Mouse (Mus musculus): Measurements from ENCODE around the gene Kif3b. TPM values are rescaled to one million over a fixed set of nuclear protein-coding genes. Genes with fewer than 3 reads are reported as not detected.
"Not testable (repeated sequence)": the region's sequence is repeated elsewhere in the genome, so short reads cannot be mapped to it uniquely, and the experiment has no call there.

Gene Kif3b
- polyA plus RNA-seq, 1 experiment from 2014 or later = 8.2 TPM

- H3K4me2 ChIP-seq (replicated peaks; ENCODE audit: low read depth) = peak overlapping the region; percentile 30; the same call in 1 of the 2 replicates
- TF ChIP-seq CTCF (IDR thresholded peaks at IDR 0.05; ENCODE audit: low read depth) = no peak
- peak overlapping the region; percentile 83 for H3K27ac ChIP-seq (ENCODE audit: low read depth, low read length)
- H3K4me3 ChIP-seq (ENCODE audit: low read depth, low read length) = no peak overlapping the region
- no peaks in the 10 kb centered on the region for H3K9me3 ChIP-seq (ENCODE audit: control insufficient read depth)
- peaks cover 49% of the 10 kb centered on the region for H3K36me3 ChIP-seq (ENCODE audit: control insufficient read depth, insufficient read depth)
- no peaks in the 10 kb centered on the region for H3K27me3 ChIP-seq (replicated peaks; ENCODE audit: control insufficient read depth, insufficient read depth, low read length)
- WGBS = 29% methylated on average over 3 of the region's 3 CpGs
- peak overlapping the region; percentile 17; the same call in 1 of the 2 replicates for H3K9ac ChIP-seq (ENCODE audit: low read depth, low read length)
- H3K4me1 ChIP-seq (replicated peaks; ENCODE audit: control insufficient read depth, insufficient read depth, low read length) = peaks cover 8% of the 10 kb centered on the region; the same call in 1 of the 2 replicates
- no peak for ATAC-seq
These were observed 31.1 kb upstream of the Kif3b start for GRCm38 (mm10) chr2:153259864-153260674.

GRCm38 (mm10) chr2:153263053-153263452 lies 28.2 kb upstream of the Kif3b start:
- no peak for ATAC-seq
- no peak overlapping the region for H3K4me2 ChIP-seq (replicated peaks; ENCODE audit: low read depth)
- H3K9me3 ChIP-seq (ENCODE audit: control insufficient read depth) = no peaks in the 10 kb centered on the region
- no peaks in the 10 kb centered on the region for H3K27me3 ChIP-seq (replicated peaks; ENCODE audit: control insufficient read depth, insufficient read depth, low read length)
- TF ChIP-seq CTCF (IDR thresholded peaks at IDR 0.05; ENCODE audit: low read depth) = no peak
- H3K4me1 ChIP-seq (replicated peaks; ENCODE audit: control insufficient read depth, insufficient read depth, low read length) = peaks cover under 1% of the 10 kb centered on the region; the same call in 1 of the 2 replicates
- peaks cover 75% of the 10 kb centered on the region for H3K36me3 ChIP-seq (ENCODE audit: control insufficient read depth, insufficient read depth)
- no peak overlapping the region for H3K27ac ChIP-seq (ENCODE audit: low read depth, low read length)
- WGBS = 84% methylated on average over 7 of the region's 7 CpGs
- no peak overlapping the region for H3K9ac ChIP-seq (ENCODE audit: low read depth, low read length)
- H3K4me3 ChIP-seq (ENCODE audit: low read depth, low read length) = no peak overlapping the region

GRCm38 (mm10) chr2:153267331-153267730 lies 23.9 kb upstream of the Kif3b start:
- no peak overlapping the region for H3K27ac ChIP-seq (ENCODE audit: low read depth, low read length)
- no peak overlapping the region for H3K4me2 ChIP-seq (replicated peaks; ENCODE audit: low read depth)
- H3K9me3 ChIP-seq (ENCODE audit: control insufficient read depth) = no peaks in the 10 kb centered on the region
- H3K9ac ChIP-seq (ENCODE audit: low read depth, low read length) = no peak overlapping the region
- H3K4me1 ChIP-seq (replicated peaks; ENCODE audit: control insufficient read depth, insufficient read depth, low read length) = no peaks in the 10 kb centered on the region
- ATAC-seq = no peak
- no peak for TF ChIP-seq CTCF (IDR thresholded peaks at IDR 0.05; ENCODE audit: low read depth)
- H3K36me3 ChIP-seq (ENCODE audit: control insufficient read depth, insufficient read depth) = peaks cover 56% of the 10 kb centered on the region
- H3K4me3 ChIP-seq (ENCODE audit: low read depth, low read length) = no peak overlapping the region
- no peaks in the 10 kb centered on the region for H3K27me3 ChIP-seq (replicated peaks; ENCODE audit: control insufficient read depth, insufficient read depth, low read length)
- WGBS = 86% methylated on average over 2 of the region's 2 CpGs

- H3K27me3 ChIP-seq (replicated peaks; ENCODE audit: control insufficient read depth, insufficient read depth, low read length); H3K9me3 ChIP-seq (ENCODE audit: control insufficient read depth); H3K9ac ChIP-seq (ENCODE audit: low read depth, low read length); H3K4me2 ChIP-seq (replicated peaks; ENCODE audit: low read depth); H3K4me1 ChIP-seq (replicated peaks; ENCODE audit: control insufficient read depth, insufficient read depth, low read length); H3K4me3 ChIP-seq (ENCODE audit: low read depth, low read length); H3K27ac ChIP-seq (ENCODE audit: low read depth, low read length): not testable (repeated sequence)
- ATAC-seq = peak; percentile 32
- H3K36me3 ChIP-seq (ENCODE audit: control insufficient read depth, insufficient read depth) = peaks cover 27% of the 10 kb centered on the region
- WGBS = 34% methylated on average over 8 of the region's 8 CpGs
These were observed 20.8 kb upstream of the Kif3b start for GRCm38 (mm10) chr2:153270231-153270915.

- not testable (repeated sequence) for H3K27me3 ChIP-seq (replicated peaks; ENCODE audit: control insufficient read depth, insufficient read depth, low read length); H3K4me3 ChIP-seq (ENCODE audit: low read depth, low read length); H3K9me3 ChIP-seq (ENCODE audit: control insufficient read depth); H3K36me3 ChIP-seq (ENCODE audit: control insufficient read depth, insufficient read depth); ATAC-seq; H3K9ac ChIP-seq (ENCODE audit: low read depth, low read length); H3K4me1 ChIP-seq (replicated peaks; ENCODE audit: control insufficient read depth, insufficient read depth, low read length); H3K4me2 ChIP-seq (replicated peaks; ENCODE audit: low read depth); H3K27ac ChIP-seq (ENCODE audit: low read depth, low read length)
- WGBS = 70% methylated on average over 6 of the region's 6 CpGs
These were observed 16.9 kb upstream of the Kif3b start for GRCm38 (mm10) chr2:153274200-153274918.

- Histone ChIP-seq H3K4me1 (replicated peaks; ENCODE audit: control insufficient read depth, insufficient read depth, low read length) (no peaks in the 10 kb centered on the region), H3K27me3 (replicated peaks; ENCODE audit: control insufficient read depth, insufficient read depth, low read length) (no peaks in the 10 kb centered on the region), H3K4me3 (ENCODE audit: low read depth, low read length) (no peak overlapping the region), H3K9ac (ENCODE audit: low read depth, low read length) (no peak overlapping the region), H3K9me3 (ENCODE audit: control insufficient read depth) (no peaks in the 10 kb centered on the region), H3K4me2 (replicated peaks; ENCODE audit: low read depth) (no peak overlapping the region), H3K27ac (ENCODE audit: low read depth, low read length) (no peak overlapping the region), H3K36me3 (ENCODE audit: control insufficient read depth, insufficient read depth) (no peaks in the 10 kb centered on the region)
- 66% methylated on average over 6 of the region's 6 CpGs for WGBS
- ATAC-seq = no peak
- no peak for TF ChIP-seq CTCF (IDR thresholded peaks at IDR 0.05; ENCODE audit: low read depth)
These were observed 16.3 kb upstream of the Kif3b start for GRCm38 (mm10) chr2:153274919-153275247.

- H3K4me2 ChIP-seq (replicated peaks; ENCODE audit: low read depth); H3K36me3 ChIP-seq (ENCODE audit: control insufficient read depth, insufficient read depth); H3K9me3 ChIP-seq (ENCODE audit: control insufficient read depth); H3K4me1 ChIP-seq (replicated peaks; ENCODE audit: control insufficient read depth, insufficient read depth, low read length); H3K9ac ChIP-seq (ENCODE audit: low read depth, low read length); H3K27ac ChIP-seq (ENCODE audit: low read depth, low read length); H3K27me3 ChIP-seq (replicated peaks; ENCODE audit: control insufficient read depth, insufficient read depth, low read length); ATAC-seq; H3K4me3 ChIP-seq (ENCODE audit: low read depth, low read length): not testable (repeated sequence)
- 77% methylated on average over 3 of the region's 3 CpGs for WGBS
These were observed 15.6 kb upstream of the Kif3b start for GRCm38 (mm10) chr2:153275577-153275976.

Data from intestine, postnatal 0 days (tissue).